In the genomic region with DNA sequence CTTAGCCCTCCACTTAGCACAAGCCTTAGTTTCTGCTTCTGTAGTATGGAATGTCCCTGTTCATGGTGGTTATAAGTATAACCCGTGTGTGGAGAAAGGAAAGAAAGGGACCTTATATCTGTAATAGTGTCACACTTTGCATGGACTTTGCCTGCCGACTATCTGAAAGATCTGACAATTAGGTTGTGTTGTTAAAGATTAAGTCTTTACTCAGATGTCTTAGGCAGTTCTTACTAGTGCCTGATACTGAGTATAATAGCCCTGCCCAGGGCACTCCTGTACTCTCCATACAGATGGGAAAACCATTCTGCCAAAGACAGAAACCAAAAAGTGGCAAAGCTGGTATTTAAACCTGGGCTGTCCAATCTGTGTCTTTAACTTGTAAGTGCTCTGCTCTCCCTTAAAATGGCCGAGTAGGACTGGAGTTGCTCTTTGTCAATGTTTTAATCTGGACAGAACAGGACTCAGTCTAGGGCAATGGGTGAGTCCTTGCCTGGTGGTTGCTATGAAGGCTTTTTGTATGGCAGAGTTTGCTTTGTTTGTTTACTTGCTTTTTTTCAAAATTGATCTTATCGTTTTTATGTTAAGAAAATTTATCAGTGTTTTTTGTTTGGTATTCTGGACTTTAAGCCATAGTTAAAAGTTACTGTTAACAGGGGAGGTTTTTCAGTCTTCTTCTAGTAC, we compare ENCODE assay signal across 17 mouse cellular contexts.
"Had no signal": no experiment of that assay in that cellular context is flagged by ENCODE, and none has a peak within 500 bp of the region (broad histone marks: within the 10 kb centered on the region; RNA-seq: fewer than 3 reads in every experiment).

No protein-coding gene starts in this region.

- DNase-seq: liver, postnatal 0 days; lung, adult 2 months; lung, postnatal 14 days; lung, postnatal 36 days; right cerebral cortex, postnatal 14 days; thymus, adult 2 months; thymus, postnatal 25 days; thymus, postnatal 4 days had no signal

- ATAC-seq: liver, postnatal 0 days; lung, postnatal 0 days; midbrain, embryonic 15.5 days had no signal

- H3K9me3 ChIP-seq: lung, embryonic 15.5 days; megakaryocyte, embryonic 14.5 days; midbrain, embryonic 12.5 days; midbrain, embryonic 15.5 days; neural tube, embryonic 12.5 days; stomach, embryonic 15.5 days had no signal

- H3K4me3 ChIP-seq: lung, embryonic 15.5 days; megakaryocyte, embryonic 14.5 days; midbrain, embryonic 12.5 days; midbrain, embryonic 15.5 days; neural tube, embryonic 12.5 days; stomach, embryonic 15.5 days had no signal

- H3K27ac ChIP-seq: lung, embryonic 15.5 days; macrophage; midbrain, embryonic 12.5 days; midbrain, embryonic 15.5 days; neural tube, embryonic 12.5 days; stomach, embryonic 15.5 days; stomach, postnatal 0 days had no signal

- H3K36me3 ChIP-seq: lung, embryonic 15.5 days; midbrain, embryonic 12.5 days; midbrain, embryonic 15.5 days; neural tube, embryonic 12.5 days; stomach, embryonic 15.5 days had no signal

- H3K27me3 ChIP-seq: lung, embryonic 15.5 days; midbrain, embryonic 12.5 days; midbrain, embryonic 15.5 days; neural tube, embryonic 12.5 days; stomach, embryonic 15.5 days had no signal

- H3K4me2 ChIP-seq: lung, embryonic 15.5 days; midbrain, embryonic 12.5 days; midbrain, embryonic 15.5 days; neural tube, embryonic 12.5 days; stomach, embryonic 15.5 days had no signal

- H3K4me1 ChIP-seq: lung, embryonic 15.5 days; midbrain, embryonic 12.5 days; midbrain, embryonic 15.5 days; neural tube, embryonic 12.5 days; stomach, embryonic 15.5 days had no signal

- H3K9ac ChIP-seq: liver, postnatal 0 days; lung, embryonic 15.5 days; midbrain, embryonic 12.5 days; midbrain, embryonic 15.5 days; neural tube, embryonic 12.5 days; stomach, embryonic 15.5 days had no signal
